Mouse (Mus musculus) midbrain, embryonic 11.5 days (tissue): Measurements from ENCODE around the gene Cfap99. TPM values are rescaled to one million over a fixed set of nuclear protein-coding genes. Genes with fewer than 3 reads are reported as not detected.

Experiments used
- ATAC-seq: fragments of 200-750 bp; cut with Nextera tagmentation; 2 replicates; pipeline ENCODE4 v1.8.0; 2017; ENCODE audit warnings: moderate TSS enrichment, moderate library complexity; ENCODE audit not compliant: low FRiP score
- DNase-seq: peaks from one replicate; pipeline ENCODE4 v3.0.0; 2015; ENCODE audit warnings: low spot score; ENCODE audit errors: missing footprints
- H3K27ac ChIP-seq: fragments of 300-500 bp; sonication (generic); 2 replicates; pipeline ENCODE4 v1.5.1; 2014; ENCODE audit warnings: low read depth, low read length
- H3K27me3 ChIP-seq: fragments of 300-500 bp; sonication (generic); 2 replicates; pipeline ENCODE4 v1.6.1; 2014; ENCODE audit warnings: mild to moderate bottlenecking, low read length, moderate library complexity, mixed read lengths; ENCODE audit not compliant: control insufficient read depth, insufficient read depth
- H3K36me3 ChIP-seq: fragments of 300-500 bp; sonication (generic); 2 replicates; pipeline ENCODE4 v1.6.1; 2014; ENCODE audit warnings: mild to moderate bottlenecking, low read length, moderate library complexity, mixed read lengths; ENCODE audit not compliant: control insufficient read depth, insufficient read depth
- H3K4me1 ChIP-seq: fragments of 300-500 bp; sonication (generic); 2 replicates; pipeline ENCODE4 v1.6.1; 2014; ENCODE audit warnings: low read length; ENCODE audit not compliant: control insufficient read depth, insufficient read depth
- H3K4me2 ChIP-seq: fragments of 300-500 bp; sonication (generic); 2 replicates; pipeline ENCODE4 v1.6.1; 2014; ENCODE audit warnings: mild to moderate bottlenecking, moderate library complexity
- H3K4me3 ChIP-seq: fragments of 300-500 bp; sonication (generic); 2 replicates; pipeline ENCODE4 v1.5.1; 2014; ENCODE audit warnings: low read depth, low read length
- H3K9ac ChIP-seq: fragments of 300-500 bp; sonication (generic); 2 replicates; pipeline ENCODE4 v1.6.1; 2014; ENCODE audit warnings: low read length
- H3K9me3 ChIP-seq: fragments of 300-500 bp; sonication (generic); 2 replicates; pipeline ENCODE4 v1.6.1; 2016; ENCODE audit warnings: low read length; ENCODE audit not compliant: control insufficient read depth
- WGBS: fragments of 180-500 bp; shearing (Covaris S2); extraction: QIAGEN DNeasy Blood & Tissue Kit; methylation state at CpG from one replicate; pipeline ENCODE4 v1.1.7; 2014; 5-methylcytosine and 5-hydroxymethylcytosine counted together
- polyA plus RNA-seq: library from polyadenylated mRNA; unstranded; fragments of >200 nt; fragmentation: Nextera tagmentation; extraction: Ambion mirVana; gene quantifications from 2 replicates; pipeline ENCODE4 v1.2.1, GENCODE M21; 2014

The Cfap99 gene
- polyA plus RNA-seq, 1 experiment from 2014 or later, result 0.16 TPM

GRCm38 (mm10) chr5:34285285-34285684 lies 3.1 kb upstream of the Cfap99 start:
- no peak for ATAC-seq
- Histone ChIP-seq H3K4me1 (peaks cover 12% of the 10 kb centered on the region; the same call in 1 of the 2 replicates), H3K4me3 (no peak overlapping the region), H3K27ac (no peak overlapping the region), H3K27me3 (peaks cover 27% of the 10 kb centered on the region), H3K9ac (no peak overlapping the region), H3K4me2 (no peak overlapping the region), H3K9me3 (no peaks in the 10 kb centered on the region), H3K36me3 (no peaks in the 10 kb centered on the region)
- peak; percentile 72 for DNase-seq
- 90% methylated on average over 2 of the region's 2 CpGs for WGBS

DNA sequence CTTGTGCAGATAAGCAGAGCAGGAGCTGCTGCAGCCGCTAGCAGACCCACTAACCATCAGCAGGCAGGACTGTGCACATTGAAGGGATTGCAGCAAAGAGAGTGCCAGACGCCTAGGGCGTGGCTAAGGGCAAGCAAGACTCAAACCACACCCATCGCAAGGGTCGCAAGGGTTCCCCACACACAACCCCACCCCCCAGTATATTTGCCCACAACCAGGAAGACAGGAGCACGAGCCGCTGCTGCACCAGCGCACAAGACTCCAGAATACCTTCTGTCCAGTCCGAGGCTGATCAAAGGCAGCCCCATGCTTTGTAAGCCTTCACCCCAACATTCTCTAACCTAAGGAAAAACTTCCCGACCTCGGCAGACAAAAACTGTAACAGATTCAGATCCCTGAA lies 1.9 kb upstream of the Cfap99 start:
- H3K36me3 ChIP-seq, result no peaks in the 10 kb centered on the region
- 4% methylated on average over 11 of the region's 11 CpGs for WGBS
- H3K9me3 ChIP-seq, result no peaks in the 10 kb centered on the region
- no peak overlapping the region for H3K27ac ChIP-seq
- peaks cover 27% of the 10 kb centered on the region for H3K27me3 ChIP-seq
- H3K4me3 ChIP-seq, result peak overlapping the region; percentile 66
- DNase-seq (no peak), ATAC-seq (no peak)
- H3K4me2 ChIP-seq, result peak overlapping the region; percentile 93
- peaks cover 12% of the 10 kb centered on the region; the same call in 1 of the 2 replicates for H3K4me1 ChIP-seq
- no peak overlapping the region for H3K9ac ChIP-seq

GRCm38 (mm10) chr5:34287001-34287837 lies 1.2 kb upstream of the Cfap99 start:
- under 1% methylated on average over 54 of the region's 54 CpGs for WGBS
- ATAC-seq, result no peak; the same call in 1 of the 2 replicates
- peak overlapping the region; percentile 54 for H3K9ac ChIP-seq

DNA sequence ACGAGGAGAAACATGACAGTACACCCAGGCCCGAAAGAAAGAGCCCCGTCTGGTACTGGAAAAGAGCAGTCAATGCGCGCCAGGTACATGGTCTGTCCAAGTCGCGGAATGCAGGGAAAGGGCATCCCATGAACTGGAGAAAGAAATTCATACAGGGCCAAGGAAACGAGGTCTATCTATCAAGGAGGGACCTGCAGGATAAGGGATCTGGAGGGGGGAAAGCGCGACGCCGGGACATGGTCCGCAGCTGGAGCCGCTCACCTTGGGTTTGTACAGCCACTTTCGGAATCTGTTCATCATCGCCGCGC lies 608 bp upstream of the Cfap99 start:
- H3K27ac ChIP-seq, result no peak overlapping the region
- H3K27me3 ChIP-seq, result peaks cover 27% of the 10 kb centered on the region
- H3K4me3 ChIP-seq, result peak overlapping the region; percentile 66
- no peaks in the 10 kb centered on the region for H3K36me3 ChIP-seq
- 1% methylated on average over 18 of the region's 18 CpGs for WGBS
- H3K4me1 ChIP-seq, result peaks cover 12% of the 10 kb centered on the region; the same call in 1 of the 2 replicates
- H3K9ac ChIP-seq, result peak overlapping the region; percentile 54
- DNase-seq (no peak), ATAC-seq (no peak)
- H3K9me3 ChIP-seq, result no peaks in the 10 kb centered on the region
- peak overlapping the region; percentile 93 for H3K4me2 ChIP-seq

More at GRCm38 (mm10) chr5:34287001-34287837, 1.2 kb upstream of the Cfap99 start:
- no peaks in the 10 kb centered on the region for H3K9me3 ChIP-seq
- DNase-seq, result peak; percentile 96
- H3K4me2 ChIP-seq, result peak overlapping the region; percentile 93
- no peaks in the 10 kb centered on the region for H3K36me3 ChIP-seq
- H3K27ac ChIP-seq, result no peak overlapping the region
- H3K27me3 ChIP-seq, result peaks cover 27% of the 10 kb centered on the region
- peak overlapping the region; percentile 66 for H3K4me3 ChIP-seq
- H3K4me1 ChIP-seq, result peaks cover 12% of the 10 kb centered on the region; the same call in 1 of the 2 replicates

DNA sequence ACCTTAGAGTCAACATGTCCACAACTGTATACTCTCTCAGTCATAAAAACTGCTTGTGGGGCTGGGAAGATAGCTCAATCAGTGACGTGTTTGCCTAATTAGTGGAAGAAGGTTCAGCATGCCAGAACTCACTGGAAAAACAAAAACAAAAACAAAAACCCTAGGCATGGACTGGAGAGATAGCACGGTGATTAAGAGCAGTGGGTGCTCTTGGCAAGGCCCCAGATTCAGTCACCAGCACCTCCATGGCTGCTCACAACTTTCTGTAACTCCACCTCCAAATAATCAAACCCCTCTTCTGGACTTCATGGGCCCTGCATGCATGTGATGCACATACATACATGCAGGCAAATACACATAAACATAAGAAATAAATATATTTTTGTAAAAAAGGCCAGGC lies 886 bp downstream of the Cfap99 start:
- H3K4me2 ChIP-seq, result no peak overlapping the region
- 75% methylated on average over 2 of the region's 2 CpGs for WGBS

DNA sequence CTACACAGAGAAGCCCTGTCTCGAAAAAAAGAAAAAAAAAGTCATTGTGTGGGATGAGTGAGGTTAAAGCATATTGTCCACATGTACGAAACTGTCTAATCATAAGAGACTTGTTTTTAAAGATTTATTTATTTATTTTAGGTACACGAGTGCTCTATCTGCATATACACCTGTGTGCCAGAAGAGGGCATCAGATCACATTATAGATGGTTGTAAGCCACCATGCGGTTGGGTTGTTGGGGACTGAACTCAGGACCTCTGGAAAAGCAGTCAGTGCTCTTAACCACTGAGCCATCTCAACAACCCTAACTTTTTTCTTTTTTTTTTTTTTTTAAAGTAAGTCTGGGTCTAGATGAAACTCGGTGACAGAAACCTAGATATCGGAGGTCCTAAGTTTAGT lies 5.0 kb downstream of the Cfap99 start:
- H3K4me3 ChIP-seq, result no peak overlapping the region
- no peak overlapping the region for H3K27ac ChIP-seq
- no peak overlapping the region for H3K4me2 ChIP-seq
- no peaks in the 10 kb centered on the region for H3K36me3 ChIP-seq
- DNase-seq, result peak; percentile 51
- WGBS, result 82% methylated on average over 6 of the region's 6 CpGs
- no peak overlapping the region for H3K9ac ChIP-seq
- ATAC-seq, result no peak
- H3K9me3 ChIP-seq, result no peaks in the 10 kb centered on the region
- peaks cover 3% of the 10 kb centered on the region for H3K27me3 ChIP-seq
- H3K4me1 ChIP-seq, result no peaks in the 10 kb centered on the region

More for the DNA sequence above, 886 bp downstream of the Cfap99 start:
- no peak overlapping the region for H3K27ac ChIP-seq
- no peaks in the 10 kb centered on the region for H3K36me3 ChIP-seq
- DNase-seq (no peak), ATAC-seq (no peak)
- H3K4me3 ChIP-seq, result no peak overlapping the region
- H3K27me3 ChIP-seq, result peaks cover 27% of the 10 kb centered on the region
- H3K4me1 ChIP-seq, result peaks cover 12% of the 10 kb centered on the region; the same call in 1 of the 2 replicates
- H3K9ac ChIP-seq, result no peak overlapping the region
- no peaks in the 10 kb centered on the region for H3K9me3 ChIP-seq

DNA sequence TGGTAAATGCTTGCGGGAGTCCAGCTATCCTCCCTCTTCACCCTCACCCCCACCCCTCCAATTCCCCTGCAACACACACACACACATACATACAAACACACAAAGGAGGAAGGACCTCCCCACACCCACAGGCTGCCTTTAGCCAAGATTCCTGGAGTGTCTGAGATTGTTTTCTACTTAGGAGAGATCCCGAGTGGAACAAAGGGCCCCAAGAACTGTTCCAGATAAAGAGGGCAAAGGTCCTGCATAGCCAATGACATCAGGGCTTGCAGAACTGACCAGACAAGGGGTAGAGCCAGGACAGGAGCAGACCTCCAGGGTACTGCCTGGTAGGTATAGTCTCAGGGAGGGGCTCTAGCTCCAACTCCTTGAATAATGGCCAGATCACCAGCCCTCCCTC lies 6.3 kb downstream of the Cfap99 start:
- no peak overlapping the region for H3K4me3 ChIP-seq
- ATAC-seq (no peak), DNase-seq (no peak)
- H3K27me3 ChIP-seq, result no peaks in the 10 kb centered on the region; the same call in 1 of the 2 replicates
- H3K9me3 ChIP-seq, result no peaks in the 10 kb centered on the region
- 35% methylated on average over 2 of the region's 2 CpGs for WGBS
- no peak overlapping the region for H3K9ac ChIP-seq
- no peaks in the 10 kb centered on the region for H3K4me1 ChIP-seq
- no peak overlapping the region for H3K4me2 ChIP-seq
- no peaks in the 10 kb centered on the region for H3K36me3 ChIP-seq
- no peak overlapping the region for H3K27ac ChIP-seq

DNA sequence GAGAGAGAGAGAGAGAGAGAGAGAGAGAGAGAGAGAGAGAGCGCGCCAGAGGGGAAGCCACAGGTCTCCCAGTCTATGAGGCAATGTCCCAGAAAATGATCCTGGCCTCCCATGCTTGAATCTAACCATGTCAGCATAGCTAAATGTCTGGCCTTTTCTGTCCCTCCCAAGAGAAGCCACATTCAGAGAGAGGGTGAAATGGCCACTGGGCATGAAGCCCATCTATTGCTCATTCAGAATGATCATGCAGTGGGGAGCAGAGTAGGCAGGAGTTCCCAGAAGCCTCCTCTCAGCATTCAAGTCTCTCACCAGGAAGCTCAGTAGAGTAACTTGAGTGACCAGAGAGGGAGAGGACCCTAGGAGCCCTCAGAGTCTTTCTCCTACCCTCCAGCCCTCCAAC lies 6.7 kb downstream of the Cfap99 start:
- Histone ChIP-seq H3K9me3 (no peaks in the 10 kb centered on the region), H3K27ac (no peak overlapping the region), H3K27me3 (no peaks in the 10 kb centered on the region), H3K9ac (no peak overlapping the region), H3K4me2 (no peak overlapping the region), H3K36me3 (no peaks in the 10 kb centered on the region), H3K4me1 (no peaks in the 10 kb centered on the region), H3K4me3 (no peak overlapping the region)
- DNase-seq (no peak), ATAC-seq (no peak)
- WGBS, result 90% methylated on average over 2 of the region's 2 CpGs

GRCm38 (mm10) chr5:34298061-34298460 lies 9.7 kb downstream of the Cfap99 start:
- Histone ChIP-seq H3K36me3 (no peaks in the 10 kb centered on the region), H3K27me3 (no peaks in the 10 kb centered on the region), H3K4me2 (no peak overlapping the region), H3K9me3 (no peaks in the 10 kb centered on the region), H3K27ac (no peak overlapping the region), H3K4me1 (no peaks in the 10 kb centered on the region), H3K9ac (no peak overlapping the region), H3K4me3 (no peak overlapping the region)
- ATAC-seq (no peak), DNase-seq (no peak)
- 63% methylated on average over 4 of the region's 4 CpGs for WGBS
